Mouse (Mus musculus) CH12.LX (cell line): ENCODE results near the gene Lrrc29. TPM values are rescaled to one million over a fixed set of nuclear protein-coding genes. Genes with fewer than 3 reads are reported as not detected.

Experiments
- DNase-seq: peaks from one replicate; pipeline ENCODE4 v3.0.0-alpha.2; 2013; ENCODE audit errors: extremely low read depth
- H3K27ac ChIP-seq: 2 replicates; pipeline ENCODE4 v1.5.1; 2012; ENCODE audit warnings: low read depth, mild to moderate bottlenecking, control low read depth, moderate library complexity; ENCODE audit not compliant: insufficient read depth
- H3K27me3 ChIP-seq: replicated peaks from 2 replicates; pipeline ENCODE3; 2012; ENCODE audit warnings: inconsistent platforms
- H3K36me3 ChIP-seq, 2 experiments: replicated peaks in 1 of 2; 2 replicates each; pipeline versions ENCODE3 to v1.6.1; 2012; ENCODE audit warnings: inconsistent platforms in 1 of 2, low read length in 1 of 2, mild to moderate bottlenecking in 1 of 2, mixed read lengths in 1 of 2, moderate library complexity in 1 of 2; ENCODE audit not compliant: control insufficient read depth in 1 of 2, insufficient read depth in 1 of 2
- H3K4me1 ChIP-seq, 2 experiments: 2 replicates each; pipeline ENCODE4 v1.6.1; 2012; ENCODE audit warnings: inconsistent platforms in 1 of 2, moderate library complexity in 1 of 2; ENCODE audit not compliant: insufficient read depth in 2 of 2, control insufficient read depth in 1 of 2
- H3K4me2 ChIP-seq: 2 replicates; pipeline ENCODE4 v1.6.1; 2012; ENCODE audit warnings: low read depth, mild to moderate bottlenecking, control low read depth; ENCODE audit not compliant: poor library complexity, insufficient read depth, severe bottlenecking
- H3K4me3 ChIP-seq, 3 experiments: fragments of 150-350 bp in 1 of 3; sonication (generic) in 1 of 3; replicated peaks in 1 of 3; 2 replicates each; pipeline versions ENCODE3 to v1.5.1; 2011 to 2012; ENCODE audit warnings: low read depth in 2 of 3, low read length in 2 of 3, mild to moderate bottlenecking in 2 of 3, moderate library complexity in 2 of 3, control low read depth in 1 of 3, improper control_type of control experiment in 1 of 3, inconsistent platforms in 1 of 3, mixed read lengths in 1 of 3; ENCODE audit not compliant: poor library complexity in 1 of 3
- H3K79me2 ChIP-seq: replicated peaks from 2 replicates; pipeline ENCODE4 v1.6.1; 2012; ENCODE audit warnings: mild to moderate bottlenecking, moderate library complexity; ENCODE audit not compliant: control insufficient read depth, poor library complexity, insufficient read depth, severe bottlenecking; ENCODE audit errors: extremely low read depth
- H3K9ac ChIP-seq: 2 replicates; pipeline ENCODE4 v1.6.1; 2012; ENCODE audit warnings: low read depth, mild to moderate bottlenecking, control low read depth, moderate library complexity; ENCODE audit not compliant: insufficient read depth
- H3K9me3 ChIP-seq: replicated peaks from 2 replicates; pipeline ENCODE3; 2012; ENCODE audit warnings: low read length, inconsistent platforms, mixed read lengths
- BHLHE40 ChIP-seq: IDR thresholded peaks from 2 replicates; pipeline ENCODE4 v1.6.1; 2011; ENCODE audit warnings: mild to moderate bottlenecking, low read depth, low read length, improper control_type of control experiment
- CHD2 ChIP-seq: IDR thresholded peaks from 2 replicates; pipeline ENCODE4 v1.6.1; 2011; ENCODE audit warnings: low read length, improper control_type of control experiment
- ELF1 ChIP-seq: IDR thresholded peaks from 2 replicates; pipeline ENCODE4 v1.6.1; 2014; ENCODE audit warnings: low read depth, mild to moderate bottlenecking, inconsistent platforms, low read length, improper control_type of control experiment
- EP300 ChIP-seq: IDR thresholded peaks from 2 replicates; pipeline ENCODE4 v1.6.1; 2011; ENCODE audit warnings: low read length, improper control_type of control experiment
- ETS1 ChIP-seq: conservative IDR thresholded peaks from 2 replicates; pipeline ENCODE4 v1.6.1; 2012; ENCODE audit warnings: low read depth, mild to moderate bottlenecking, inconsistent platforms, low read length, improper control_type of control experiment, moderate library complexity
- GABPA ChIP-seq: IDR thresholded peaks from 2 replicates; pipeline ENCODE4 v1.6.1; 2012; ENCODE audit warnings: low read depth, low read length, improper control_type of control experiment, inconsistent platforms; ENCODE audit not compliant: insufficient replicate concordance
- HCFC1 ChIP-seq: IDR thresholded peaks from 2 replicates; pipeline ENCODE4 v1.6.1; 2012; ENCODE audit warnings: low read depth, mild to moderate bottlenecking, inconsistent platforms, low read length, improper control_type of control experiment
- JUN ChIP-seq: IDR thresholded peaks from 2 replicates; pipeline ENCODE4 v1.6.1; 2011; ENCODE audit warnings: low read depth, mild to moderate bottlenecking, low read length, improper control_type of control experiment, moderate library complexity; ENCODE audit not compliant: insufficient read depth
- JUND ChIP-seq: conservative IDR thresholded peaks from 2 replicates; pipeline ENCODE4 v1.6.1; 2011; ENCODE audit warnings: low read depth, low read length, improper control_type of control experiment
- KAT2A ChIP-seq: IDR thresholded peaks from 2 replicates; pipeline ENCODE4 v1.6.1; 2012; ENCODE audit warnings: low read length, improper control_type of control experiment, inconsistent platforms; ENCODE audit not compliant: insufficient replicate concordance
- MEF2A ChIP-seq: IDR thresholded peaks from 2 replicates; pipeline ENCODE4 v1.6.1; 2014; ENCODE audit warnings: low read depth, mild to moderate bottlenecking, inconsistent platforms, low read length, improper control_type of control experiment, borderline replicate concordance
- MXI1 ChIP-seq: IDR thresholded peaks from 2 replicates; pipeline ENCODE4 v1.6.1; 2011; ENCODE audit warnings: mild to moderate bottlenecking, low read depth, low read length, improper control_type of control experiment
- MYC ChIP-seq: IDR thresholded peaks from 2 replicates; pipeline ENCODE4 v1.6.1; 2011; ENCODE audit warnings: low read depth, mild to moderate bottlenecking, improper control_type of control experiment, low read length
- NRF1 ChIP-seq: IDR thresholded peaks from 2 replicates; pipeline ENCODE4 v1.6.1; 2014; ENCODE audit warnings: low read depth, mild to moderate bottlenecking, inconsistent platforms, low read length, improper control_type of control experiment, moderate library complexity
- POLR2A ChIP-seq: IDR thresholded peaks from 2 replicates; pipeline ENCODE4 v1.6.1; 2011; ENCODE audit warnings: low read depth, mild to moderate bottlenecking, improper control_type of control experiment, low read length
- POLR2AphosphoS2 ChIP-seq: IDR thresholded peaks from 2 replicates; pipeline ENCODE4 v1.6.1; 2011; ENCODE audit warnings: low read depth, low read length, improper control_type of control experiment
- RAD21 ChIP-seq: IDR thresholded peaks from 2 replicates; pipeline ENCODE4 v1.6.1; 2011; ENCODE audit warnings: low read depth, mild to moderate bottlenecking, low read length, improper control_type of control experiment, moderate library complexity
- TBP ChIP-seq: conservative IDR thresholded peaks from 2 replicates; pipeline ENCODE4 v1.6.1; 2011; ENCODE audit warnings: low read depth, low read length, improper control_type of control experiment
- USF1 ChIP-seq: IDR thresholded peaks from 2 replicates; pipeline ENCODE4 v1.6.1; 2014; ENCODE audit warnings: low read depth, mild to moderate bottlenecking, inconsistent platforms, low read length, improper control_type of control experiment
- ZC3H11A ChIP-seq: IDR thresholded peaks from 2 replicates; pipeline ENCODE4 v1.6.1; 2012; ENCODE audit warnings: low read depth, mild to moderate bottlenecking, inconsistent platforms, low read length, improper control_type of control experiment
- ZKSCAN1 ChIP-seq: IDR thresholded peaks from 2 replicates; pipeline ENCODE4 v1.6.1; 2012; ENCODE audit warnings: low read depth, inconsistent platforms, low read length, improper control_type of control experiment, borderline replicate concordance
- ZMIZ1 ChIP-seq: IDR thresholded peaks from 2 replicates; pipeline ENCODE4 v1.6.1; 2012; ENCODE audit warnings: low read depth, mild to moderate bottlenecking, inconsistent platforms, low read length, improper control_type of control experiment
- ZNF384 ChIP-seq: IDR thresholded peaks from 2 replicates; pipeline ENCODE4 v1.6.1; 2012; ENCODE audit warnings: low read depth, low read length, improper control_type of control experiment, inconsistent platforms
- dilution Hi-C: fragments of 300-500 bp; cut with MboI; formaldehyde crosslinking; loops from 2 replicates; pipeline ENCODE4 v1.14.3; 2020; ENCODE audit warnings: low sequenced_read_pairs; ENCODE audit not compliant: extremely low pct_unique_long_range_greater_than_20kb, extremely low pct_ligation_motif_present
- in situ Hi-C: fragments of 300-500 bp; cut with MboI; formaldehyde crosslinking; loops from 3 replicates; pipeline ENCODE4 v1.14.3; 2019; ENCODE audit warnings: low sequenced_read_pairs, low pct_ligation_motif_present, low pct_unique_long_range_greater_than_20kb, mixed read lengths
- polyA plus RNA-seq: library from polyadenylated mRNA; unstranded; fragments of >175 nt; gene quantifications from 2 replicates; pipeline ENCODE4 v1.2.1, GENCODE M21; 2012; ENCODE audit warnings: low read depth; ENCODE audit not compliant: insufficient read length
- total RNA-seq, 2 experiments: library from RNA; depleted of rRNA; stranded (reverse); fragments of 300-350 nt in 1 of 2; fragments of >200 nt in 1 of 2; gene quantifications; 2 replicates each; pipeline ENCODE4 v1.2.3; 2012 to 2014

The Lrrc29 gene
- total and polyA plus RNA-seq, 3 experiments, result 1.4 to 1.8 (median 1.7) TPM

GRCm38 (mm10) chr8:105353583-105354135 is 27.6 kb upstream of the Lrrc29 start:
- in situ Hi-C loops, result loop anchor here (5.0 kb wide), 1 partner anchor 34 kb away; no protein-coding TSS in a partner anchor
- Histone ChIP-seq H3K79me2 (no peaks in the 10 kb centered on the region), H3K9me3 (no peaks in the 10 kb centered on the region), H3K36me3 (peaks cover 0 to 20% of the 10 kb centered on the region in 2 experiments), H3K4me1 (peaks cover 9 to 22% of the 10 kb centered on the region in 2 experiments), H3K4me2 (no peak overlapping the region), H3K9ac (no peak overlapping the region), H3K27me3 (peaks cover 13% of the 10 kb centered on the region), H3K27ac (no peak overlapping the region), H3K4me3 (no peak overlapping the region)
- TF ChIP-seq ELF1, result no peak
- no peak for TF ChIP-seq ZNF384
- no peak for TF ChIP-seq ZKSCAN1
- TF ChIP-seq POLR2AphosphoS2, result no peak
- TF ChIP-seq GABPA, result no peak
- TF ChIP-seq POLR2A, result no peak
- TF ChIP-seq MXI1, result no peak
- TF ChIP-seq BHLHE40, result no peak
- no peak for TF ChIP-seq ETS1
- TF ChIP-seq JUND, result no peak
- no peak for TF ChIP-seq ZC3H11A
- no peak for TF ChIP-seq RAD21
- no peak for TF ChIP-seq KAT2A
- TF ChIP-seq HCFC1, result no peak
- no peak for TF ChIP-seq CHD2
- no peak for TF ChIP-seq MYC
- no peak for TF ChIP-seq TBP
- no peak for TF ChIP-seq EP300
- DNase-seq, result no peak
- dilution Hi-C loops, result no loop called here

GRCm38 (mm10) chr8:105350186-105350585 is 24.1 kb upstream of the Lrrc29 start:
- peaks cover 17% of the 10 kb centered on the region for H3K27me3 ChIP-seq
- no peaks in the 10 kb centered on the region for H3K9me3 ChIP-seq
- DNase-seq, result no peak
- TF ChIP-seq KAT2A (no peak), JUN (no peak), EP300 (no peak), ELF1 (no peak), USF1 (no peak), POLR2AphosphoS2 (no peak), MXI1 (no peak), ZNF384 (no peak), MEF2A (no peak), NRF1 (no peak), ZKSCAN1 (no peak), ZMIZ1 (no peak)
- TF ChIP-seq, all 38 proteins: peak for 0
- Histone ChIP-seq H3K9ac (no peak overlapping the region), H3K4me1 (peaks cover 19 to 37% of the 10 kb centered on the region in 2 experiments), H3K36me3 (no peaks in the 10 kb centered on the region), H3K27ac (no peak overlapping the region), H3K4me3 (no peak overlapping the region), H3K4me2 (no peak overlapping the region), H3K79me2 (no peaks in the 10 kb centered on the region; the same call in 1 of the 2 replicates)
- in situ Hi-C loops, result loop anchor here (5.0 kb wide), 1 partner anchor 37 kb away; no protein-coding TSS in a partner anchor
- dilution Hi-C loops, result no loop called here
